Mouse (Mus musculus) embryonic fibroblast, embryonic 13.5 days (primary cell): ENCODE results near the gene Tapt1. TPM values are rescaled to one million over a fixed set of nuclear protein-coding genes. Genes with fewer than 3 reads are reported as not detected.

Source experiments
- H3K27ac ChIP-seq: 2 replicates; pipeline ENCODE4 v1.5.1; 2012; ENCODE audit warnings: low read length, control low read depth, inconsistent platforms; ENCODE audit not compliant: insufficient read depth
- H3K4me1 ChIP-seq: 2 replicates; pipeline ENCODE4 v1.6.1; 2011; ENCODE audit warnings: low read length; ENCODE audit not compliant: control insufficient read depth, insufficient read depth
- H3K4me3 ChIP-seq: 2 replicates; pipeline ENCODE4 v1.5.1; 2011; ENCODE audit warnings: mild to moderate bottlenecking, control low read depth, low read length; ENCODE audit not compliant: insufficient read depth
- CTCF ChIP-seq: IDR thresholded peaks from 2 replicates; pipeline ENCODE4 v1.5.1; 2011; ENCODE audit warnings: mild to moderate bottlenecking, control low read depth, low read length, moderate library complexity, borderline replicate concordance; ENCODE audit not compliant: insufficient read depth
- POLR2A ChIP-seq: IDR thresholded peaks from 2 replicates; pipeline ENCODE4 v1.6.1; 2011; ENCODE audit warnings: low read depth, mild to moderate bottlenecking, control low read depth, low read length, moderate library complexity
- polyA plus RNA-seq: library from polyadenylated mRNA; stranded (reverse); fragments of >200 nt; gene quantifications from 2 replicates; pipeline ENCODE4 v1.2.4, GENCODE M21; 2011; ENCODE audit warnings: low read depth; ENCODE audit not compliant: missing spikeins, insufficient read length

Tapt1 gene
- polyA plus RNA-seq, 1 experiment: 41.1 TPM

DNA sequence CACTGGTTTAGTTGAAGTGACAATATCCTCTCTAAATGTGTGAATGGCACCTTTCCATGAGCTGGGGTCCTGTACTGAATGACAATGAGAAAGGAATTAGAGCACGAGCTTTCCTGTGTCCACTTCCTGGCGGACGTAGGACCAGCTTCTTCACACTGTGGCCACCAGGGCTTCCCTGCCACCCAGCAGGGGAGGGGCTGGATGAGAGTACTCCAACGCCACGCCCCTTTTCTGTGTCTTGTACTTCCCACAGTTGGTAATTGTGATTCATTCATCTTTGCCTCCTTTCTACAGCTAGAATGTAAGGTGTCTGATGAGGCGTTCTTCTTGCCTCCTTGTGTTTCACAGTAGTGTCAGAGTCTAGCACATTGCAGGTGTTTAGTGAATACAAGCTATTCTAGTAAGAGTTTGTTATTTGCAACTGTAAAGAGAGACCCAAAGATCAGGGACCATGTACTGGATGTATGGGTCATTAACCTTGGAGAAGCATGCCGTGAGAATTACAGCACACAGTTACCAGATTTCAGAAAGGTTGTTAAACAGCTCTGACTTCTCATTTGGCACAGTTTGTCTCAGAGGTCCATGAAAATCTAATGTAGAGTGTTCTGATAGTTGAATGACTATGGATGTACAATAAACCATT, 29.5 kb upstream of the Tapt1 start:
- no peak overlapping the region for H3K4me3 ChIP-seq
- no peak overlapping the region for H3K27ac ChIP-seq
- H3K4me1 ChIP-seq: no peaks in the 10 kb centered on the region
- TF ChIP-seq CTCF: no peak
- TF ChIP-seq POLR2A: no peak

DNA sequence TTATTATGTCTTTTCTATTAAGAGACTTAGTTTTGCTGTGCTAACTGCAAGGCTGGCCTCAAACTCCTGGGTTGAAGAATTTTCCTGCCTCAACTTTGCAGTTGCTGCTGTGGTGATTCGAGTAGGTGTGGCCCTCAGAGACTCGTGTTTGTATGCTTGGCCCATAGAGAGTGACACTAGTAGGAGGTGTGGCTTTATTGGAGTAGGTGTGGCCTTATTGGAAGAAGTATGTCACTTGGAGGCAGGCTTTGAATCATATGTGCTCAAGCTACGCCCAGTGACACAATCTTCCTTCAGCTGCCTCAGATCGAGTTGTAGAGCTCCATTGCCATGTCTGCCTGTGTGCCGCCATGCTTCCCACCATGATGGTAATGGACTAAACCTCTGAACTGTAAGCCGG, 27.0 kb upstream of the Tapt1 start:
- no peak overlapping the region for H3K4me3 ChIP-seq
- TF ChIP-seq CTCF (no peak), POLR2A (no peak)
- no peak overlapping the region for H3K27ac ChIP-seq
- H3K4me1 ChIP-seq: no peaks in the 10 kb centered on the region

DNA sequence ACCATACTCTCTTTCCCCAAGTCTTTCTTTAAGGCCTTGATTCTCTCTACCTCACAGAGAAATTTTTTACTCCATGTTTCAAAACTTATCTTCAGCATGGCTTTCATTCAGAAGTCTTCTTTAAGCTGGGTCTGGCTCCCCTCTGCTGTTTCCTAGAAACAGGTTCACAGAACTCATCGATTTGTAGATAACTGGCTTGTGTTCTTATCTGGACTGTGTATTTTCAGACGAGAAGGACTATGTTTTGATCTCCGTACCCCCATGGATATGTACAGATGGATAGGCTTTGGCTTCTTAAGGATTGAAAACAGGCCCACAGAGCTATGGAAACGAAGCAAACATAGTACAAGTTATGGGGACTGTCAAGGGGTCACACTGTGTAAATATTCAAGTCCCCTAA, 26.0 kb upstream of the Tapt1 start:
- H3K4me3 ChIP-seq: no peak overlapping the region
- no peak for TF ChIP-seq CTCF
- TF ChIP-seq POLR2A: no peak
- H3K4me1 ChIP-seq: no peaks in the 10 kb centered on the region
- H3K27ac ChIP-seq: no peak overlapping the region

DNA sequence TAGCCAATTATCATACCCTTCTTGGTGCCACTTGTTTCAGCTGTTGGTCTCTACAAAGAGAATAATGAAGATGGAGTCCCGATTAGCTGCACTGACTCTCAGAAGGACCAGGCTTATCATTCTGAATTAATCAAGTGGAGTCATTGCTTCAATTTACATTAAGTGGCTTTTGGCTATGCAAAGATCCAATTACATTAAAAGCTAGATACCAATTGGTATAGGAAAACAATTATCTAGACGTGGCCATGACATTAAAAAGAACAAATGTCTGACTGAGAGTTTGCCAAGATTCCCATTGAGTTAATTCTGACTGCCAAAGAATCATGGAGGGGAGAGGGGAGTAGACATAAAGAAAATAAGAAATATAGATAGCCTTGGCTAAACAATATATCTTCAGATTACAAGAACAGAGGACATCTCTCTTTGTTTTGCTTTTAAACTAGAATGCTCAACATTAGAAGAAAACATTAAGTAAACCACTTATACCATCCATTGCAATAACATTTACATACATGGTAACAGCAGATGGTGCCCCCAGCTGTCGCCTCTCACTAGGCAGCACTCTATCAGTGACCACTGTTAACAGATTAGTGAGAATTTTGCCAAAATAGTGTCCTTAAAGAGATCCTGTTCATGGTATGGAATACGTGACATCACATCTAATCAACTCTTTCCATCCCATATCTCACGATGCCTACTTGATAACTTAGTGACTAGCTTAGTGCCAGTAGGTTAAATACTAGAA, 24.0 kb upstream of the Tapt1 start:
- TF ChIP-seq POLR2A: no peak
- TF ChIP-seq CTCF: no peak
- H3K4me3 ChIP-seq: no peak overlapping the region
- no peak overlapping the region for H3K27ac ChIP-seq

DNA sequence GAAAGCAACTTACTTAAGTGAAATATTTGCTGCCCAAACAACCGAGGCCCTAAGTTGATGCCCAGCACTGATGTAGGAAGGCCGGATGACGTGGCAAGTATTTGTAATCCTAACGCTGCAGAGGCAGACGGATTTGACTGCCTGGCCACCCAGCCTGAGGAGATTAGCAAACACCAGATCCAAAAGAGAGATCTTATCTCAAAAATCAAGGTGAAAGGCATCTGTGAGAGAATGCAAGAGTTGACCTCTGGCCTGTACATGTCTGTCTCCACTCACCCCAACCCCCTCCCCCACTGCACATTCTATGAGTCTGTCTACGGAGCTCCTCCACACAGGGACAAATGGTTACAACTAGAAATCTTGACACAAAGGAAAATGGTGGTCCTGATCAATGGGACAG, 22.9 kb upstream of the Tapt1 start:
- H3K4me3 ChIP-seq: no peak overlapping the region
- no peak overlapping the region for H3K27ac ChIP-seq
- H3K4me1 ChIP-seq: no peaks in the 10 kb centered on the region
- TF ChIP-seq CTCF (no peak), POLR2A (no peak)

More for the DNA sequence above, 24.0 kb upstream of the Tapt1 start:
- H3K4me1 ChIP-seq: no peaks in the 10 kb centered on the region

DNA sequence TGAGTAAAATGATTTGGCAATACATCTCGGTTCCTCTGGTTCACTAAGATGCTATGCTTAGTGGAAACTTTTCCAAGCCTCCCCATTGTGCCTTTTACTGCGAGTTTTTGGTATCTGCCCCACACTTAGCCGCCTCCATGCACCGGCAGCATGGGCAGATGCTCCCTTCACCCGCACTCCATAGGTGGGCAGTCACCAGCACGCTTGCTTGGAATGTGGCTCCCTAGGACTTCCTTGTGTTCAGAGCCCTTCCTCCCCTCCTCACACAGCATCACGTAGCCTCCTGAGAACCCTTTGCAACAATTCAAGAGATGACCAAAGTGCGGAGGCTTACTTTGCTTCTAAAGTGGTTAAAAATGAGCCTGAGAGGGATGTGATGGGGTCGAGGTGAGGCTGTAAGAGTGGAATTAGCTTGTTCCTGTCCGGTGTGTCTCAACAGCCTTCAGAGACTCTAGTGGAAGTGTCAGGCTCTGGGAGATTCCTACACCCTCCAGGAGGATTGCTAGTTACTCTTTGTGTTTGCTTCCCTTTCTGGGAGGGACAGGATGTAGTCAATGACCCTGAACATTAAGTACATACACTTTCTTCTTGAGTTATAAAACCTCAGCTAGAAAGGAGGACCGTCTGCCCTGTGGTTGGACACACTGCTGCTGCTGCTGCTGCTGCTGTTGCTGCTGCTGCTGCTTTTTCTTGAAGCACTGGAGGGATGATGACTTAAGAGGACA, 20.2 kb upstream of the Tapt1 start:
- H3K4me3 ChIP-seq: no peak overlapping the region
- TF ChIP-seq POLR2A: no peak
- TF ChIP-seq CTCF: no peak

DNA sequence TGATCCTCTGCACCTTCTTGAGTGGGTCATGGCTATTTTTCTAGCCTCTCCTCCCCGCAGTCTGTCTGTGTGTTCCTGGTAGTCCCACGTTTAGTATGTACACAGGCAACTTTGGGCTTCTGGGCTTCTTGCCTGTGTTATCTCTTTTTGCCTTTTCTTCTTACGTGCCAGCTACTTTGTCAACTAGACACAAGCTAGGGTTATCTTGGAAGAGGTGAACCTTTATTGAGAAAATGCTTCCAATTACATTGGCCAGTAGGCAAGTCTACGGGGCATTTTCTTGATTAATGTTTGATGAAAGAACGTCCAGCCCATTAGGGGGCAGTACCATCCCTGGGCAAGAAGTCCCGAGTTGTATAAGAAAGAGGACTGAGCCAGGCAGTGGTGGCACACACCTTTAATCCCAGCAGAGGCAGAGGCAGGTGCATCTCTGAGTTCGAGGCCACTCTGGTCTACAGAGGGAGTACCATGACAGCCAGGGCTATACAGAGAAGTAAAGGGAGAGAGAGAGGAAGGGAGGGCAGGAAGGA, 18.5 kb upstream of the Tapt1 start:
- Histone ChIP-seq H3K4me1 (no peaks in the 10 kb centered on the region), H3K4me3 (no peak overlapping the region), H3K27ac (no peak overlapping the region)
- TF ChIP-seq CTCF (no peak), POLR2A (no peak)

More for the DNA sequence above, 20.2 kb upstream of the Tapt1 start:
- Histone ChIP-seq H3K4me1 (no peaks in the 10 kb centered on the region), H3K27ac (no peak overlapping the region)

DNA sequence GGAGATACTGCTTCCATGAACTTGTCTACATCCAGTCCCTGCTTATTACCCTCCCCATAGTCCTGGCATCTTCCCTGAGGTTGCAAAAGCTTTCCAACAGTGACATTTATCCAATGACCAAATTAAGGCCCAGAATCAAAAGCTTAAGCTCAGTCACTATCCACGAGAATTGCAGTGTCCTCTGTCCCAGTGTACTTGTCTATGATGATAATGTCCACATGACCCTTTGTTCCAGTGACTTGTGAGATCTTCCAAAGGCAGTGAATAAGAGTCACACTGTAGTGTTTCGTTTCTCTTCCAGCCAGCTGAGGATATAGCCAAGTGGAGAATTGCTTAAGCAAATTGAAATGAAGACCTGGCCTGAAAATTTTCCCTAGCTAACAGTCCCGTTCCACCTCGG, 16.4 kb upstream of the Tapt1 start:
- Histone ChIP-seq H3K4me3 (no peak overlapping the region), H3K4me1 (no peaks in the 10 kb centered on the region), H3K27ac (no peak overlapping the region)
- TF ChIP-seq CTCF: no peak
- no peak for TF ChIP-seq POLR2A

DNA sequence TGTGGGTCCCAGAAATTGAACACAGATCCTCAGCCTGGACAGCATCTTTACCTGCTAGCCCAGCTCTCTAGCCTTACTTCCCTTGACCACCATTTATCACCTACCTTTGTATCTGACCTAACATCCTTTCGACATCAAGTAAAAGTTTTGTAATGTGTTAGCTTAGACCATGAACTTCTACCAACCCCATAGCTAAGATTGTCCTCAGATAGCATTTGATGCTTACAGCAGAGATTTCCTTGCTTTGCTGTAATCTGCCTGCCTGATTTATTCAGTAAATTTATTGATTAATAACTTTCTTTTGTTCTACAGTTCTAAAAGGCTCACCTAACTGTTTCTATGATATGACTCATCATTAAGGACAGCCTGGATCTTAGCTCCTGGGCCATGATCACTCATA, 15.3 kb upstream of the Tapt1 start:
- Histone ChIP-seq H3K27ac (no peak overlapping the region), H3K4me1 (no peaks in the 10 kb centered on the region), H3K4me3 (no peak overlapping the region)
- no peak for TF ChIP-seq POLR2A
- TF ChIP-seq CTCF: no peak
